Mouse (Mus musculus): ENCODE data around the gene Kazn.

DNA sequence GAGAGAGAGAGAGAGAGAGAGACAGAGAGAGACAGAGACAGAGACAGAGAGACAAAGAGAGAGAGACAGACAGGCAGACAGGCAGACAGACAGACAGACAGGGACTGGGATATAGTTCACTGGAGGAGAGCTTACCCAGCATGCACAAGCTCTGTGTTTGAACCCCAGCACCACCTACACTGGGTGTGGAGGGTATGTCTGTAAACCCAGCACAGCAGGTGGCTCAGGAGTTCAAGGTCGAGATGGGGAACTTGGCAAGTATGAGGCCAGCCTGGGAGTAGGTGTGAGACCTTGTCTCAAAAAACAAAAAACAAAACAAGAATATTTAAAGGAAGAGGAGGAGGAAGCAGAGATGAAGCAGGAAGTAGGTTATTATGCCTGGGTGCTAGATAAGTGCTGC is 162.3 kb downstream of the Kazn start:
- TF ChIP-seq CTCF (IDR thresholded peaks at IDR 0.05; ENCODE audit: control insufficient read depth, insufficient read depth, low read length) (no peak), POLR2A (IDR thresholded peaks at IDR 0.05; ENCODE audit: borderline replicate concordance, control insufficient read depth, low read depth, low read length) (no peak)
